Mouse (Mus musculus) brain, embryonic 18.5 days (tissue): ENCODE data around the gene Fosb.

Experiments used
- DNase-seq: peaks from one replicate; pipeline ENCODE4 v3.0.0-alpha.2; 2012; ENCODE audit warnings: low read depth, low spot score

Fosb gene

GRCm38 (mm10) chr7:19331910-19332309 is 22.1 kb upstream of the Fosb start:
- DNase-seq, result no peak

GRCm38 (mm10) chr7:19328425-19328824 is 18.6 kb upstream of the Fosb start:
- DNase-seq, result no peak

GRCm38 (mm10) chr7:19327782-19328181 is 17.9 kb upstream of the Fosb start:
- DNase-seq, result no peak

DNA sequence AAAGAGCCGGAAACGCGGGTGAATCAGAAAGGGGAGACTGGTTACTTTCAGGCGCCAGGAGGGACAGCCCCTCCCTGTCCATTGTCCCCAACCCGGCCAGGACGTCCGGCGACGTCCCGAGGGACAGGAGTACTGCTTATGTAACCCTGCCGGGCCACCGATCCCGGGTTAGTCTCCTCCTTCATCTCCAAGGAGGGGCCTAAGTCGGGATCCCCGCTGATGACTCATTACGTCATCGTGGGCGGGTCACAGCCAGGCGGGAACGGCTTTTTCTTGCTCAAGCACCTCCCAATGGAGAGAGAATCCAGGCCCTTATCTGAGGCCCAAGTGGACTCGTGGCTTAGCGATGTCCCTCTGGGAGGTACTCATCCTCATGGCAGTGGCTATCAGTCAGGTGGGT is 17.3 kb upstream of the Fosb start:
- DNase-seq, result no peak

DNA sequence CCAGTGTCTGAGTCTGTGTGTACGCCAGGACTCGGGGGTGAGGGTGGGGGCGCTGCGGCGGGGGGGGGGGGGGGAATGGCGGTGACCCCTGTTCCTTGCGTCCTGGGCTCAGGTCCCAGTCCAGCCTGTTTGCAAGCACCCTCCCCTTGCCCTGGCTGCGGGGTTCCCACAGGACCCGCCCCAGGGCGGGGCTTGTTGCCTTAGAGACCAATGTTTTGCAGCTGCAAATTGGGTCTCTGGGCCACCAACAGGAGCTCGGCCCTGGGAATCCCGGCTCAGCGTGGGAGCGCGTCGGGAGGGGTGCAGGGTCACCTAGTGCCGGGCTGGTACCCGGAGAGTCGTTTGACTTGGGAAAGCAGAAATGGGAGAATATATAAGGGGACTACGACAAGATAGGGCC is 16.5 kb upstream of the Fosb start:
- DNase-seq, result no peak

DNA sequence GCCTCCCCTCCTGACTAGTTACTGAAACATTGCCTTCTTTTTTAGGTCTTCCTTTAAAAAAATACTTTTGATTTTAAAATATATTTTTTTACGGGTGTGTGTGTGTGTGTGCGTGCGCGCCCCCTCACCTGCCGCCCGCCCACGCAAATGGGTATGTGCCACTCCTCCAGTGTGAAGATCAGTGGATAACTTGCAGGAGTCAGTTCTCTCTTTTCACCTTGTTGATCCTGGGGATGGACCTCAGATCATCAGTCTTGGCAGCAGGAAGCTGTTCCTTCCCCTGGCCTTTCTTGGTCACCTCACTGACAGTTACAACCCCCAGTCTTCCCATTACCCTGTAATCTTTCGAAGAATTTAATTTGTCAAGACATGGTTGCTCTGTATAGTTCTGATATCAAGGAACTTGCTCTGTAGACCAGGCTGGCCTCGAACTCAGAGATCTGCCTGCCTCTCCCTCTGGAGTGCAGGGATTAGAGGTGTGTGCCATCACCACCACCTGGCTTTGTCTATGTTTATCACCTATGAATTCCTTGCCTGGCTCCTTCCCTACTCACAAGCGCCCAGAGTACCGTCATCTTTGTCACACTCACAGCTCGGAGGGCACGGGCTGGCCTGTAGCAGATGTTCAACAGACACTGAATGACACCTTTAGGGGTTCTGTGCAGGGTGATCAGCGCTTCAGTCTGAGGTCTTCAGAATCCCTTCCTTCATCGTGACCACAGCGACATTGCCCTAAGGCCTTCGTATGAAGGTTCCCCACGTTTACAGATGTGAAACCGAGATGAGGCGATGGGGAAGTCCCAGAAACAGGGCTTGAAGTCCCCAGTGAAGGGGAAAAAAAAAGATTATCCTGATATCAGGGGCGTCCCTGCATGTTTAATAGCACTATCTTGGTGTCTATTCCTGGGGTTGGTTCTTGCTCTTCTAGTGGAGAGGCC is 15.7 kb upstream of the Fosb start:
- no peak for DNase-seq

- no peak for DNase-seq
Observed at GRCm38 (mm10) chr7:19324221-19324620, 14.4 kb upstream of the Fosb start.

- no peak for DNase-seq
Observed at GRCm38 (mm10) chr7:19322489-19322888, 12.6 kb upstream of the Fosb start.

- DNase-seq, result no peak
Observed at GRCm38 (mm10) chr7:19321464-19321863, 11.6 kb upstream of the Fosb start.

GRCm38 (mm10) chr7:19320637-19321036 is 10.8 kb upstream of the Fosb start:
- no peak for DNase-seq

- peak; percentile 92 for DNase-seq
Observed at GRCm38 (mm10) chr7:19319906-19320305, 10.1 kb upstream of the Fosb start.

- no peak for DNase-seq
Observed at GRCm38 (mm10) chr7:19319458-19319857, 9.6 kb upstream of the Fosb start.

DNA sequence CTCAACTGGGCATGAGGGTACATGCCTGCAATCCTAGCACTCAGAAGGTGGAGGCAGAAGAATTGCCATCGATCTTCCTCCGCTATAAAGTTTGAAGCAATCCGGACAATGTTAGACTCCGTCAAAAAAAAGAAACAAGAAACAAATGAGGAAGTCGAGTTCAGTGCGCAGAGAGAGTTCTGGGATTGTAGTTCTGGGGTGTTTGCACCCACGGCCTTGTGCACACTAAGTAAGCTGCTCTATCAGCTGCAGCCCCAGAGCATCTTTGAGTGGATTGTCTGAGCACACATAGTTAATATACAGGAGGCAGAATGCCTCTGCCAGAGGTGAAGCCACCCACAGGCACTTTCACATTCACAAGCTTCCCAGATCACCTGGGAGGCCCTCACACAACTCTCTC is 8.8 kb upstream of the Fosb start:
- no peak for DNase-seq

- no peak for DNase-seq
Observed at GRCm38 (mm10) chr7:19318201-19318600, 8.3 kb upstream of the Fosb start.

DNA sequence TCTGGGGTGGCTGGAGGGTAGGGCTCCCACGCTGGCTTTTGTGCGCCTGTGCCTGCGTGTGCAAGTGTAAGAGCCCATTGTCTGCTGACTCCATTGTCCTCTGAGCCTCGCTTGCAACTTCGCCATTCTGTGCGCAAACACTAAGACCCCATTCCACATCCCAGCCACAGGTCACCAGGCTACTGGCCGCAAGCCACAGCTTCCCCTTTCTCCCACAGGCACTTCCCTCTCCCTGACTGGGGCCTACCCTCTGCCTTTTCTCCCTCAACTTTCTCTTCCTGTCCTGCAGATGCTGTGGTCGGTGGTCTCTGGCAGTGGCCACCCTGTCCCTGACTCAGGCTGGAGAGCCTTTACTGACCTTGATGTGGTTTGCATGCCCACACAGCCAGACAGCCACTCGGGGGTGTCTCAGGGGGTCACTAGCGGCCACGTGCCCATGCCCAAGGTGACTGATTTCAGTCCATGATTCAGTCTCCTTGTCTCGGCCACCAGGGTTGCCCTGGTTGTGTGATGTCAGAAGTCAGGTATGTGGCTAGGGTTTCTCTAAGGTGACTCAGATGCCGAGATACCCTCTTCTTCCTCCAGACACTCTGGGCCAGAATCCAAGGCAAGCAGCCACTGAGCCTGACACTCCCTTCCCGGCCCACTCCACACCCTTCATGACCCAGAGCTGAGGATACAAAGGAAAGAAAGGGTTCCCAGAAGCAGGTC is 6.8 kb upstream of the Fosb start:
- no peak for DNase-seq

DNA sequence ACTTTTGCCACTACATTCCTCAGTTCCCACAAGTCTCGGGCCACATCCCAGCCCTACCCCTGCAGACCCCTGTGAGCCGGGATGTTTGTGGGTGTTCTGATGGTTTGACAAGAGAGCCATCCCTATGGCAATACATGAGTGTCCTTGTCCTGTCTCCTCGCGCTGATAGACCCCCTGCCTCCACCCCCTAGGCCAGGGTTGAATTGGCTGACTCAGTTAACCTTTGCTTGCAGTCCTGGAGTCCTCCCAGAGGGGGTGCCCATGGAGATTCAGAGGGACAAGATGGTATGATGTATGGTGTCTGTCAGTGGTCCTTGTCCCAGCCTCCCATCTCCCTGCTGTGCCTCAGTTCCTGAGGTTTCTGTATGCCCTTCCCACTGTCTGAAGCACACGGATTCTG is 4.2 kb upstream of the Fosb start:
- no peak for DNase-seq

- no peak for DNase-seq
Observed at GRCm38 (mm10) chr7:19311991-19312390, 2.1 kb upstream of the Fosb start.

- no peak for DNase-seq
Observed at GRCm38 (mm10) chr7:19309278-19309883, 470 bp downstream of the Fosb start.

DNA sequence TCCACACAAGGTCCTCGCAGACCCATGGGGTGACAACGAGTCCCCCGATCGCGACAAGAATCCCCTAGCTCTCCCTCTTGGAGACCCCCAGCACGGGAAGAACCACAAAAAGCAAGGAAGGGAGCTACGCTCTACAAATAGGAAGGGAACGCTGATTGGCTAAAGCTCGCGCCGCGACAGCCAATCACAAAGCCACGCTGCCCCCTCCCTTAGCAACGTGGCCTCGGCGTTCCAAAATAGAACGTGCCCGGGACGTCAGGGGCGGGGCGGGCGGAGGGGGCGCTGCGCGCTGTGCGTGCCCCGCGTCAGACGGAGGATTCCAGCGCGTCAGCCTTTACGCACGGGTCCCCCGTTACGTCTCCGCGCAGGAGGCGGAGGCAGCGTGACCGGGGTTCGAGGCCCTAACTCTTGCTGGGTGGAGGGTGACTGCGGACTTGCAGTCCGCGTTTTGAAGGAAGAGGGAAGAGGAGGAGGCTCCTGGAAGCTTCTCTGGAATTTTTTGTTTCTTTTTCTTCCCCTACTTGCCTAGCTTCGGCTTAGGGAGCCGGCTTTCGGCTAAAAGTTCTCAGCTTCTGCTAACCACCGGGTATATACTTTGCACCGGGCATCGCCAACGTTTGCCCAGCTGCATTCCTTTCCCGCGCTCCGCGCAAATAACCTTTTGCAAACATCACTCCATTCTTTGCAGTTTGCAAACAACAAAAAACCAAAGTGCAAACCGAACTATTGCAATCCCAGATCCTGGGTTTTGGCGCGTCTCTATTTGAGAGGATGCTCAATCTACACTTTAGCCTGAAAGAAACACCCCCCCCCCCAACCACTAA is 1.2 kb downstream of the Fosb start:
- DNase-seq, result peak; percentile 85

DNA sequence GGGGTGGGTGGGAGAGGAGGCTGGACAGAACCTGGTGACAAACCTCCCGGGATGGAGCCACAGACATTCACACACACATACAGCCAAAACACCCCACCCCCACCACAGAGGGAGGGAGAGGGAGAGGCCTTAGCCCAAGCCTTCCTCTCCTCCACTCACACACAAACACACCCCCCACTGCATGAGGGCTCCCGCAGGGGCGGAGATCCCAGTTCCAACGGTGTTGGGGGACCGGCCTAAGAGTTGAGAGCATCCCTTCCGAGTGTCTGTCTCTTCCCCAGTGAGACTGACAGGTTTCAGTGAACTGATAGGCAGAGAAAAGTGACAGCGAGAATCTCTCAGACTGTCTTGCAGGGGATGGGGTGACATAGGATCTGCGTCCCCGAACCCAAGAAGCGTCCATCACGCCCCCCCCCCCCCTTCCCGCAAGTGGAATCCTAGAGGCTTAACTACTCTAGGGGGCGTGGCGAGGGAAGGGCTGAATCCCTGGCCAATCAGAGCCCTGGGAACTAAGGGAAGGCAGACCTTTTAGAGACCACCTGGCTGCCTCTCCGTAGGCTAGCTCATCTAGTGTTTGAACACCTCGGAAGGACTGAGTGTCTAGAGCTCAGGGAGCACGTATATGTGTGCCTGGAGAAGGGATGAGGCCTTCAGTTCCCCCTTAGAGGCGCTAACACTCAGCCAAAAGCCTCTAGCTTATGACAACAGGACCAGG is 2.0 kb downstream of the Fosb start:
- DNase-seq, result no peak
